Mouse (Mus musculus) retina, postnatal 7 days (tissue): Measurements from ENCODE around the gene Impdh2.

Source experiments
- DNase-seq: peaks from one replicate; pipeline ENCODE4 v3.0.0-alpha.2; 2012; ENCODE audit warnings: low read depth, low spot score

Impdh2 gene

GRCm38 (mm10) chr9:108560227-108560841, at the start of gene Impdh2:
Gene Impdh2, plus strand, starts transcription at chr9:108560286.
- peak; percentile 93 for DNase-seq

- DNase-seq = peak; percentile 96
These were observed 43.5 kb upstream of the Impdh2 start, which contains the start of gene Qrich1 for GRCm38 (mm10) chr9:108516380-108517251. Gene Qrich1, plus strand, starts transcription at chr9:108516806.

- DNase-seq = peak; percentile 66
These were observed 42.7 kb upstream of the Impdh2 start for GRCm38 (mm10) chr9:108517253-108517930.

GRCm38 (mm10) chr9:108517931-108518332, 42.2 kb upstream of the Impdh2 start:
- DNase-seq = no peak

- no peak for DNase-seq
These were observed 38.5 kb upstream of the Impdh2 start for GRCm38 (mm10) chr9:108521604-108522003.

- no peak for DNase-seq
These were observed 36.7 kb upstream of the Impdh2 start for GRCm38 (mm10) chr9:108523341-108523740.

GRCm38 (mm10) chr9:108525400-108525799, 34.7 kb upstream of the Impdh2 start:
- DNase-seq = no peak

- DNase-seq = no peak
These were observed 29.1 kb upstream of the Impdh2 start for GRCm38 (mm10) chr9:108530954-108531353.

GRCm38 (mm10) chr9:108531496-108531895, 28.6 kb upstream of the Impdh2 start:
- no peak for DNase-seq

- no peak for DNase-seq
These were observed 19.2 kb upstream of the Impdh2 start for GRCm38 (mm10) chr9:108540846-108541245.

- no peak for DNase-seq
These were observed 14.1 kb upstream of the Impdh2 start for GRCm38 (mm10) chr9:108545986-108546385.

- DNase-seq = no peak
These were observed 13.2 kb upstream of the Impdh2 start for GRCm38 (mm10) chr9:108546875-108547274.

GRCm38 (mm10) chr9:108559169-108559568, 917 bp upstream of the Impdh2 start:
- no peak for DNase-seq

- DNase-seq = no peak
These were observed 3.6 kb downstream of the Impdh2 start for GRCm38 (mm10) chr9:108563671-108564070.

GRCm38 (mm10) chr9:108564131-108564530, 4.0 kb downstream of the Impdh2 start:
- no peak for DNase-seq

GRCm38 (mm10) chr9:108565881-108566814, 6.1 kb downstream of the Impdh2 start:
- no peak for DNase-seq

GRCm38 (mm10) chr9:108566815-108567776, 7.0 kb downstream of the Impdh2 start, which contains the start of gene Ndufaf3:
Gene Ndufaf3, minus strand, starts transcription at chr9:108567434.
- DNase-seq = peak; percentile 89

GRCm38 (mm10) chr9:108567931-108568419, 7.9 kb downstream of the Impdh2 start:
- peak; percentile 58 for DNase-seq

- no peak for DNase-seq
These were observed 8.4 kb downstream of the Impdh2 start for GRCm38 (mm10) chr9:108568511-108568921.
